Mouse (Mus musculus) neutrophil, adult 5-6 weeks (primary cell): Measurements from ENCODE around the gene Susd6. TPM values are rescaled to one million over a fixed set of nuclear protein-coding genes. Genes with fewer than 3 reads are reported as not detected.

ENCODE experiments used
- ATAC-seq: fragments of 151-379, 151-347 bp; 2 replicates; pipeline ENCODE4 v1.8.0; 2017; ENCODE audit warnings: mild to moderate bottlenecking, moderate TSS enrichment; ENCODE audit not compliant: insufficient number of reproducible peaks, poor library complexity, low FRiP score, severe bottlenecking; ENCODE audit errors: extremely low read depth
- total RNA-seq: library from RNA; stranded (forward); fragments of 200-1000 nt; gene quantifications from 2 replicates; pipeline ENCODE4 v1.2.3, GENCODE M21; 2017

Gene Susd6
- total RNA-seq, 1 experiment from 2014 or later, result 111 TPM

GRCm38 (mm10) chr12:80893720-80894494 lies 103.6 kb downstream of the Susd6 start:
- ATAC-seq, result no peak

GRCm38 (mm10) chr12:80894973-80895570 lies 104.8 kb downstream of the Susd6 start:
- ATAC-seq, result peak; percentile 88

- no peak for ATAC-seq
These were observed 119.3 kb downstream of the Susd6 start for GRCm38 (mm10) chr12:80909631-80910030.

- peak; percentile 75 for ATAC-seq
These were observed 127.5 kb downstream of the Susd6 start for GRCm38 (mm10) chr12:80917764-80918163.

GRCm38 (mm10) chr12:80921301-80921700 lies 131.0 kb downstream of the Susd6 start:
- ATAC-seq, result no peak

GRCm38 (mm10) chr12:80922869-80923268 lies 132.6 kb downstream of the Susd6 start:
- no peak for ATAC-seq

- no peak for ATAC-seq
These were observed 133.3 kb downstream of the Susd6 start for GRCm38 (mm10) chr12:80923602-80924001.

GRCm38 (mm10) chr12:80924205-80924604 lies 133.9 kb downstream of the Susd6 start:
- no peak for ATAC-seq

GRCm38 (mm10) chr12:80925919-80926318 lies 135.6 kb downstream of the Susd6 start:
- ATAC-seq, result no peak

- no peak for ATAC-seq
These were observed 136.2 kb downstream of the Susd6 start for GRCm38 (mm10) chr12:80926550-80926949.

- no peak for ATAC-seq
These were observed 137.2 kb downstream of the Susd6 start for GRCm38 (mm10) chr12:80927518-80927917.

- no peak for ATAC-seq
These were observed 138.6 kb downstream of the Susd6 start for GRCm38 (mm10) chr12:80928881-80929280.

GRCm38 (mm10) chr12:80930141-80930540 lies 139.8 kb downstream of the Susd6 start:
- ATAC-seq, result no peak

Other genes starting within 250 kb of the Susd6 start
- 14.7 and 18.6 TPM in 2 replicates for gene Slc39a9, start 146.6 kb upstream of the Susd6 start, total RNA-seq
- 23.4 and 28.9 TPM in 2 replicates for gene Erh, start 146.2 kb upstream of the Susd6 start, total RNA-seq
- gene Plekhd1, start 97.9 kb upstream of the Susd6 start, total RNA-seq, result not detected in 2 replicates
- not detected in 2 replicates for gene Ccdc177, start 29.8 kb upstream of the Susd6 start, total RNA-seq
- 1,537 and 1,538 TPM in 2 replicates for gene Srsf5, start 155.0 kb downstream of the Susd6 start, total RNA-seq
- gene Slc10a1, start 178.2 kb downstream of the Susd6 start, total RNA-seq, result 0.47 and 1.4 TPM in 2 replicates
- 0.23 TPM in 1 of 2 replicates, not detected in the other for gene Smoc1, start 236.3 kb downstream of the Susd6 start, total RNA-seq